Mouse (Mus musculus): ENCODE results near the gene Tnp2.

DNA sequence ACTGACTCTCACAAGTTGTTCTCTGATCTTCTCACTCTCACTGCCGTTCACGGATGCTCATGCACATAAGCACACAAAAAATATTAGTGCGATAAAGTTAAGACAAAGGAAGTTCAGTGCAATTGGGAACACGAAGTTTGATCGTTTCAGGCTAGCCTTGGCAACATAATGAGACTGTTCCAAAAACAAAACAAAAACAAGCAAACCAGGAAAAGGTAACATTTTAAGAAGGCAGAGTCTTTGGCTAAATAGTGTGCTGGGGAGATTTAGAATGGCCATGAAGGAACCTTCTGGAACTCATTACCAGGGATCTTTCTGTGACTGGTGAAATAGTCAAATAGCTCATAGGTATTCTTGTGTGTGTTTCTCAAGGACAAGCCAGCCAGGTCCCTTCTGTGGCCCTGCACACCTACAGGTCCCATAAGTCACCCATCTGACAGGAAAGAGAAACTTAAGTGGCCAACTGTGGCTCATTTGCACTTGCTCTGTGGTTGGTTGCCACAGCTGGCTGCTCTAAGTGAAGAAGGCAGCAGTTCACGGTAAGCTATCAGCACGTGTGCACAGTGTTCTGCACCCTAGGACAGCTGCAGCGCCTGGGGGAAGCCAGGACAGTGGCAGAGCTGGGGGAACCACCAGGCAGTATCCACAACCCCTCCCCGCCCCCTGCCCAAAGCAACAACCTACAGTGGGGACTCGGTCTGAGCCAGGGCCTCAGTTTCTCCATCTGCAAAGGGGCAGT lies 17.5 kb upstream of the Tnp2 start, which contains the start of gene Prm1:
- TF ChIP-seq CTCF (IDR thresholded peaks at IDR 0.05; ENCODE audit: borderline replicate concordance, insufficient read depth, low read length) (no peak), POLR2A (IDR thresholded peaks at IDR 0.05; ENCODE audit: low read depth, low read length) (no peak)
